In genomic region chr4:121040323-121040722, GRCm38 (mm10) we compare ENCODE assay signal across 9 mouse cellular contexts. TPM values are rescaled to one million over a fixed set of nuclear protein-coding genes. Genes with fewer than 3 reads are reported as not detected.
DNase-seq lines count a peak whose midpoint lies in the region; ATAC-seq and TF ChIP-seq lines count a peak whose summit lies in the region.
"Had no signal": no experiment of that assay in that cellular context is flagged by ENCODE, and none has a peak within 500 bp of the region (broad histone marks: within the 10 kb centered on the region; RNA-seq: fewer than 3 reads in every experiment).

No protein-coding gene starts in this region.

- H3K36me3 ChIP-seq in ES-Bruce4 (ENCODE audit: control insufficient read depth, insufficient read depth, low read length, poor library complexity, severe bottlenecking) = no peaks in the 10 kb centered on the region
- H3K36me3 ChIP-seq in hindbrain, embryonic 12.5 days = no peaks in the 10 kb centered on the region; the same call in 1 of the 2 replicates

- no peak for TF ChIP-seq POLR2A in ES-Bruce4 (IDR thresholded peaks at IDR 0.05; ENCODE audit: insufficient read depth, low read length)

- H3K27ac ChIP-seq in ES-Bruce4 (ENCODE audit: insufficient read depth, low read length) = no peak overlapping the region
- peak overlapping the region; percentile 71 for H3K27ac ChIP-seq in hindbrain, embryonic 12.5 days

- peak overlapping the region; percentile 82 for H3K4me3 ChIP-seq in ES-Bruce4 (ENCODE audit: low read depth, low read length)
- peak overlapping the region; percentile 44 for H3K4me3 ChIP-seq in hindbrain, embryonic 12.5 days

- TF ChIP-seq CTCF in ES-Bruce4 (IDR thresholded peaks at IDR 0.05; ENCODE audit: low read depth, low read length) = no peak

- peak; percentile 46 to 55 for DNase-seq in cerebellum, postnatal 10 days
- DNase-seq in cerebellum, adult 11 months = no peak
- no peak for DNase-seq in urinary bladder, adult 18-20 months (ENCODE audit: low spot score in 2 of 2)
- DNase-seq in lung, postnatal 10 days = no peak

- peak overlapping the region; percentile 50 for H3K9ac ChIP-seq in ES-Bruce4 (ENCODE audit: low read depth, poor library complexity, severe bottlenecking)
- peak overlapping the region; percentile 63 for H3K9ac ChIP-seq in hindbrain, embryonic 12.5 days

- no peaks in the 10 kb centered on the region for H3K9me3 ChIP-seq in ES-Bruce4 (replicated peaks; ENCODE audit: control insufficient read depth, insufficient read depth, low read length, poor library complexity, severe bottlenecking)
- H3K9me3 ChIP-seq in hindbrain, embryonic 12.5 days (replicated peaks) = no peaks in the 10 kb centered on the region

- H3K27me3 ChIP-seq in ES-Bruce4 (ENCODE audit: control insufficient read depth, insufficient read depth, low read length, poor library complexity, severe bottlenecking) = no peaks in the 10 kb centered on the region
- H3K27me3 ChIP-seq in hindbrain, embryonic 12.5 days = peaks cover 23% of the 10 kb centered on the region

- no peak for TF ChIP-seq EP300 in ES-Bruce4 (IDR thresholded peaks at IDR 0.05; ENCODE audit: insufficient read depth, low read depth, low read length)

- H3K4me2 ChIP-seq in hindbrain, embryonic 12.5 days (replicated peaks) = peak overlapping the region; percentile 68

- peaks cover 6% of the 10 kb centered on the region for H3K4me1 ChIP-seq in ES-Bruce4 (ENCODE audit: control insufficient read depth, insufficient read depth, low read length)
- peaks cover 30% of the 10 kb centered on the region for H3K4me1 ChIP-seq in hindbrain, embryonic 12.5 days

- ATAC-seq in hindbrain, embryonic 12.5 days (ENCODE audit: low FRiP score) = peak; percentile 6
- ATAC-seq in megakaryocyte progenitor cell, adult 5-6 weeks (replicated peaks; ENCODE audit: poor library complexity) = peak; percentile 12; the same call in 1 of the 2 replicates
- no peak for ATAC-seq in frontal cortex, adult (ENCODE audit: low TSS enrichment)

- 62% methylated on average over 14 of the region's 14 CpGs for WGBS in hindbrain, embryonic 12.5 days

RNA-seq across cellular contexts. Expression of gene Col9a2, which starts 1.1 kb away (rescaled TPM):
- polyA plus RNA-seq in ES-Bruce4 (2011; ENCODE audit: insufficient read depth, insufficient read length, low read depth, missing spikeins) = 5.8 and 6.9 TPM in 2 replicates
- polyA plus RNA-seq in hindbrain, embryonic 12.5 days (2016; fragmentation: Nextera tagmentation; extraction: Ambion mirVana) = 55.6 and 63.0 TPM in 2 replicates
- total RNA-seq in megakaryocyte progenitor cell, adult 5-6 weeks (2015) = not detected in 2 replicates
- not detected in 2 replicates for total RNA-seq in megakaryocyte progenitor cell, adult 5-6 weeks (2017)
- total RNA-seq: heart, postnatal 25 days had no signal

RNA-seq across cellular contexts. Expression of gene Smap2, which starts 23.3 kb away (rescaled TPM):
- 23.0 and 23.9 TPM in 2 replicates for polyA plus RNA-seq in ES-Bruce4 (2011; ENCODE audit: insufficient read depth, insufficient read length, low read depth, missing spikeins)
- 36.2 and 41.7 TPM in 2 replicates for polyA plus RNA-seq in hindbrain, embryonic 12.5 days (2016; fragmentation: Nextera tagmentation; extraction: Ambion mirVana)
- 46.0 and 53.8 TPM in 2 replicates for total RNA-seq in megakaryocyte progenitor cell, adult 5-6 weeks (2015)
- 21.9 and 26.8 TPM in 2 replicates for total RNA-seq in megakaryocyte progenitor cell, adult 5-6 weeks (2017)

RNA-seq across cellular contexts. Expression of gene Zmpste24, which starts 57.7 kb away (rescaled TPM):
- polyA plus RNA-seq in ES-Bruce4 (2011; ENCODE audit: insufficient read depth, insufficient read length, low read depth, missing spikeins) = 31.5 and 31.7 TPM in 2 replicates
- polyA plus RNA-seq in hindbrain, embryonic 12.5 days (2016; fragmentation: Nextera tagmentation; extraction: Ambion mirVana) = 32.5 and 35.1 TPM in 2 replicates
- total RNA-seq in megakaryocyte progenitor cell, adult 5-6 weeks (2015) = 67.2 and 71.8 TPM in 2 replicates
- total RNA-seq in megakaryocyte progenitor cell, adult 5-6 weeks (2017) = 67.1 and 70.9 TPM in 2 replicates

Comparison
In these comparisons a context has a peak if more than half of its experiments do, and no peak if none do; other contexts are left out.
1. DNase-seq: peak in cerebellum, postnatal 10 days (2 of 2); none in cerebellum, adult 11 months (single experiment), urinary bladder, adult 18-20 months (0 of 2) and lung, postnatal 10 days (single experiment).